Mouse (Mus musculus) limb, embryonic 12.5 days (tissue): ENCODE data around the gene Coro2b. TPM values are rescaled to one million over a fixed set of nuclear protein-coding genes. Genes with fewer than 3 reads are reported as not detected.

Experiments used
- ATAC-seq: fragments of 200-750 bp; cut with Nextera tagmentation; 2 replicates; pipeline ENCODE4 v1.8.0; 2017; ENCODE audit warnings: low read depth, moderate TSS enrichment; ENCODE audit not compliant: insufficient number of reproducible peaks, insufficient read depth, low FRiP score, low TSS enrichment
- H3K27ac ChIP-seq: fragments of 300-500 bp; sonication (generic); 2 replicates; pipeline ENCODE4 v1.5.1; 2016; ENCODE audit warnings: mild to moderate bottlenecking, moderate library complexity
- H3K27me3 ChIP-seq: fragments of 300-500 bp; sonication (generic); 2 replicates; pipeline ENCODE4 v1.6.1; 2016; ENCODE audit warnings: mild to moderate bottlenecking, moderate library complexity
- H3K36me3 ChIP-seq: fragments of 300-500 bp; sonication (generic); 2 replicates; pipeline ENCODE4 v1.6.1; 2016; ENCODE audit warnings: mild to moderate bottlenecking, moderate library complexity
- H3K4me1 ChIP-seq: fragments of 300-500 bp; sonication (generic); replicated peaks from 2 replicates; pipeline ENCODE4 v1.6.1; 2016
- H3K4me2 ChIP-seq: fragments of 300-500 bp; sonication (generic); 2 replicates; pipeline ENCODE4 v1.6.1; 2016; ENCODE audit warnings: mild to moderate bottlenecking, moderate library complexity
- H3K4me3 ChIP-seq: fragments of 300-500 bp; sonication (generic); replicated peaks from 2 replicates; pipeline ENCODE4 v1.5.1; 2016; ENCODE audit warnings: mild to moderate bottlenecking
- H3K9ac ChIP-seq: fragments of 300-500 bp; sonication (generic); replicated peaks from 2 replicates; pipeline ENCODE4 v1.6.1; 2016; ENCODE audit warnings: mild to moderate bottlenecking, moderate library complexity
- H3K9me3 ChIP-seq: fragments of 300-500 bp; sonication (generic); 2 replicates; pipeline ENCODE4 v1.6.1; 2016; ENCODE audit warnings: mild to moderate bottlenecking, moderate library complexity
- WGBS: fragments of 180-500 bp; shearing (Covaris S2); methylation state at CpG from one replicate; pipeline ENCODE4 v1.1.7; 2016; 5-methylcytosine and 5-hydroxymethylcytosine counted together
- polyA plus RNA-seq: library from polyadenylated mRNA; unstranded; fragments of >200 nt; fragmentation: Nextera tagmentation; extraction: Ambion mirVana; gene quantifications from 2 replicates; pipeline ENCODE4 v1.2.1, GENCODE M21; 2016

Coro2b gene
- polyA plus RNA-seq, 1 experiment from 2014 or later, result 8.0 TPM

DNA sequence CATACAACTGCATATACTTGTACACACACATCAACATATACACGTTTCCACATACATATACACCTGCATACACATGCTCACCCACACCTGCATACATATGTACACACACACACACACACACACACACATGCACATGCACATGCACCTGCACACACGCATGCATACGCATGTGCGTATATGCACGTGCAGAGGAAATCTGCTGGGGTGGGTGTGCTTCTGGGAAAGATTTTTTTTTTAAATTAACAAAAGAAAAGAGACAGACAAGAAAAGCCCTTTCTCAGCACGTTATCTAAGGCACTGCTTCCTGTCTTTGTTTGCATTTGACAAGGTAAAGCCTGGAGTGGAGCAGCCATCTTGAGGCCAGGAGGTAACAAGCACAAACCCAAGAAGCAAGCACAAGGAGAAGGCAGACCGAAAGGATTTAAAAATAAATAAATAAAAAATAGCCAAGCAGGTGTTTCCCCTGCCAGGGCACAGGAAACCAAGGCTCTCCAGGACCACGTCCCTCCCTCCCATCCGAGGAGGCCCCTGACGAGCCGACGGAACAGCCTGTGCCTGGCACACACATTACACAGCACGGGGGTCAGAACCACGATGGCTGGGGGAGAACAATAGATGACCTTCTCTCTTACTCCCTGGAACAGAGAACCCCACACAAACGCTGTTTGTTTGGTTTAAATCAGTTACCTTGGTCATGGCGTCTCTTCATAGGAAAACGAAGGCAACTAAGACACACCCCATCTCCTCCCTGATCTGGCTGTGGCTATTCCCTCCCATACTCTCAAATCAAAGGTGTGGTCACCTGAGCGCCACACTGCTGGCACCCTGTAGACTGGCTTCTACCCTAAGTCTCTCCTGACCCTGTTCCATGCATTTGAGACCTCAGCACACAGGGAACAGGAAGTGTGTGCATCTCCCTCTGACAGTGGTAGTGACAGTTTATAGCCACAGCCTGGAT is 39.4 kb downstream of the Coro2b start:
- 74% methylated on average over 18 of the region's 18 CpGs for WGBS
- Histone ChIP-seq H3K4me1 (no peaks in the 10 kb centered on the region), H3K9me3 (no peaks in the 10 kb centered on the region), H3K9ac (no peak overlapping the region), H3K27me3 (no peaks in the 10 kb centered on the region), H3K4me3 (no peak overlapping the region), H3K27ac (0 out of 2 replicates have a peak overlapping the region, but pooled peaks have one; percentile 8), H3K36me3 (no peaks in the 10 kb centered on the region), H3K4me2 (no peak overlapping the region)
- ATAC-seq, result no peak

DNA sequence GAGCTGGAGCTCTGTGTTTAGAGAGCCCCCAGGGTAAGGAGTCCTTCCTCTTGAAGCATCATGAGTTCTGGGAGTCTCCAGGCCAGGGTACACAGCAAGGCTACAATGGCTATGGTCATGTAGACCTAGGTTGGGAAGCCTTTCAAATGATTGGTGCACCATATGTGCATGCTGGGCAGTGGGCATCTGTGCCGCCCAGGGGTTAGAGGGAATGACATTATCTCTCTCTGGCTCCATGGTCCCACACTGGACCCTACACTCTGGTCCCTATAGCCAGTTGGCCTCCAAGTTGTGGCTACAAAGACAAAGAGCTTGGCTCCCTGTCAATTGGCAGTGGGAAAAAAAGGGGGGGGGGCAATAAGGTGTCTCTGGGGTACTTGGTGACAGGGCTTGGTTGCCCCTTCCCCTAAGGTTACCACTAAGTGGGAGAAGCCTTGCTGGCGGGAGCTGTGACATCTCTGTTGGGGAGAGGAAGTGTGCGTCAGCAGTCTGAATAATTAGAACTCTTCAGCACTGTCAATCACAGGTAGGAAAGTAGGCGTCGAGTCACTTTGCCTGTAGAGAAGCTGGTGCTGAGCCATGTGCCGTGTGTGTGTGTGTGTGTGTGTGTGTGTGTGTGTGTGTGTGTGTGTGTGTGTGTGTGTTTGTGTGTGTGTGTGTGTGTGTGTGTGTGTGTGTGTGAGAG is 44.4 kb downstream of the Coro2b start:
- Histone ChIP-seq H3K36me3 (no peaks in the 10 kb centered on the region), H3K9me3 (no peaks in the 10 kb centered on the region), H3K27me3 (no peaks in the 10 kb centered on the region), H3K9ac (no peak overlapping the region), H3K4me1 (no peaks in the 10 kb centered on the region), H3K4me3 (no peak overlapping the region), H3K4me2 (no peak overlapping the region), H3K27ac (no peak overlapping the region)
- no peak for ATAC-seq
- 80% methylated on average over 6 of the region's 6 CpGs for WGBS

DNA sequence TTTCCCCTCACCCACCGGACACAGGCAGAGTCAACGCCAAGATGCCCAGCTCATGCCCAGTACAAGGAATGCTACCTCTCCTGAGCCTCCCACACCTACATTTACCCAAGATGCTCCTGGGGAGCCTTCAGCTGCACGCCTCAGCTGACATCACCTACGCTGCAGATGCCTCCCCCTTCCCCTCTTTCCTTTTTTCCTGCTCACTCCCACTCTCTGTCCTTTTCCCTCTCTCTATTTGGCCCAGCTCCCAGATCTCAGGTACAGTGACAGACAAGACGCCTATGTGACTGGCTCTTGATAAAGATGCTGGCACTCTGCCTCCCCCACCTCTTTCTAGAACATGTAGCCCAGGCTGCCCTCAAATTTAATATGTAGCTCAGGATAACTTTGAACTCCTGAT is 45.2 kb downstream of the Coro2b start:
- H3K27ac ChIP-seq, result no peak overlapping the region
- no peaks in the 10 kb centered on the region for H3K36me3 ChIP-seq
- no peak overlapping the region for H3K4me2 ChIP-seq
- no peaks in the 10 kb centered on the region for H3K4me1 ChIP-seq
- H3K27me3 ChIP-seq, result no peaks in the 10 kb centered on the region
- no peak overlapping the region for H3K4me3 ChIP-seq
- H3K9ac ChIP-seq, result no peak overlapping the region
- WGBS, result 84% methylated on average over 5 of the region's 5 CpGs
- H3K9me3 ChIP-seq, result no peaks in the 10 kb centered on the region
- ATAC-seq, result no peak

DNA sequence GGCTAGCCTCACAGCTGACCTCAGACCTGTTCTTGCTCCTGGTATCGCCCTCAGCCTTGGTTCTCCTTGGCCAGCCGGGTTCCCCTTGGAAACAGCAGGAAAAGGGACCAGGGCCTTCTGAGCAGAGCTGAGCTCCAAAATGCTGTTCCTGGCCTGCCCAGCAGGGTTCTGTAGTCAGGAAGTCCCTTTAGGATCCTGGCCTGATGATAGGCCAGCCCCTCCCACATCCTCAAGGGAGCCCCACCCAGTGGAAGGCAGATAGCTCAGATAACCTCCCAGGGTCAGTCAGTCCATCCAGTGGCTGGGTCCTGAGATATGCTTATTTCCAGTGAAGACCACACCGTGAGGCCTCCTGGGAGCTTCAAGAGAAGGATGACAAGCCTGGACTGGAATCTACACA is 45.7 kb downstream of the Coro2b start:
- Histone ChIP-seq H3K27me3 (no peaks in the 10 kb centered on the region), H3K9me3 (no peaks in the 10 kb centered on the region), H3K4me2 (no peak overlapping the region), H3K4me1 (no peaks in the 10 kb centered on the region), H3K27ac (no peak overlapping the region), H3K4me3 (no peak overlapping the region), H3K9ac (no peak overlapping the region), H3K36me3 (no peaks in the 10 kb centered on the region)
- WGBS, result 42% methylated on average over 3 of the region's 3 CpGs
- ATAC-seq, result no peak

DNA sequence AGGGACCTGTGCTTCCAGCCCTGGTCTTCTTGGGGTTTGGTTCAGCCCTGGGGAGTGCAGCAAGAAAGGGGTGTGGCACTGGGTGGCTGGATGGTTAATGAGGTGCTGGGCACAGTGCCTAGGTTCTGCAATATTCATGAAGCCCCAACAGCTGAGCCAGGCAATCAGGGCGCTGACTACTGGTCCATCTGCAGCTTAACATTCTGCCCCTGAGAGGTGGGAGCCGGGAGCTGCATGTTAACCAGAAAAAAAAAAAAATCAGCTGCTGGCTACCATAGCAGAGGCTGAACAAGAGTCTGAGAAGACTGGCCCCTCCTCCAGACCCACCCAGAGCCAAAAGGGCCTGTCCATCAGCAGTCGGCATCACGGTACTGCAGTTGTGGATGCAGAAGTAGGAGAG is 52.7 kb downstream of the Coro2b start:
- Histone ChIP-seq H3K9ac (no peak overlapping the region), H3K4me1 (0 out of 2 replicates have a peak, but pooled peaks cover 1% of the 10 kb centered on the region), H3K9me3 (no peaks in the 10 kb centered on the region), H3K4me2 (no peak overlapping the region), H3K4me3 (no peak overlapping the region), H3K27me3 (no peaks in the 10 kb centered on the region), H3K36me3 (no peaks in the 10 kb centered on the region), H3K27ac (no peak overlapping the region)
- no peak for ATAC-seq
- WGBS, result 51% methylated on average over 4 of the region's 4 CpGs

DNA sequence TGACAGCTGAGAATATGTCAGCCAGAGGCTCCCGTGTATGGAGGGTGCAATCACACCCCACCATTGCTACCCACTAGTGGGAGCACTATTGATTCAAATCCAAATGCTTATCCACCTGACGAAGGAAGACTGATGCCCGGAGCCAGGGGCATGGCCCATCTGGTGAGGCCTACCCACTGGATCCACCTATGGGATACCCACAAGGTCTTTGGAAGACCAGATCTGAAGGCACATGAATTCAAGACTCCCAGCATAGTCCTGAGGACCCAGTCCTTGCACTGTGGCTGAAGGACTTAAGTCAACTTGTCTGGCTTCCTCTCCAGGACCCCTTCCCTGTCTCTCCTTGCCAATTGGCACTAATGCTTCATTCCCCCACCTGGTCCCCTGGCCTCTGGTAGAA is 54.1 kb downstream of the Coro2b start:
- no peak for ATAC-seq
- no peak overlapping the region for H3K4me2 ChIP-seq
- no peaks in the 10 kb centered on the region for H3K27me3 ChIP-seq
- 83% methylated on average over 3 of the region's 3 CpGs for WGBS
- H3K4me1 ChIP-seq, result 0 out of 2 replicates have a peak, but pooled peaks cover 3% of the 10 kb centered on the region
- H3K9ac ChIP-seq, result no peak overlapping the region
- H3K27ac ChIP-seq, result no peak overlapping the region
- no peaks in the 10 kb centered on the region for H3K36me3 ChIP-seq
- no peak overlapping the region for H3K4me3 ChIP-seq
- no peaks in the 10 kb centered on the region for H3K9me3 ChIP-seq

DNA sequence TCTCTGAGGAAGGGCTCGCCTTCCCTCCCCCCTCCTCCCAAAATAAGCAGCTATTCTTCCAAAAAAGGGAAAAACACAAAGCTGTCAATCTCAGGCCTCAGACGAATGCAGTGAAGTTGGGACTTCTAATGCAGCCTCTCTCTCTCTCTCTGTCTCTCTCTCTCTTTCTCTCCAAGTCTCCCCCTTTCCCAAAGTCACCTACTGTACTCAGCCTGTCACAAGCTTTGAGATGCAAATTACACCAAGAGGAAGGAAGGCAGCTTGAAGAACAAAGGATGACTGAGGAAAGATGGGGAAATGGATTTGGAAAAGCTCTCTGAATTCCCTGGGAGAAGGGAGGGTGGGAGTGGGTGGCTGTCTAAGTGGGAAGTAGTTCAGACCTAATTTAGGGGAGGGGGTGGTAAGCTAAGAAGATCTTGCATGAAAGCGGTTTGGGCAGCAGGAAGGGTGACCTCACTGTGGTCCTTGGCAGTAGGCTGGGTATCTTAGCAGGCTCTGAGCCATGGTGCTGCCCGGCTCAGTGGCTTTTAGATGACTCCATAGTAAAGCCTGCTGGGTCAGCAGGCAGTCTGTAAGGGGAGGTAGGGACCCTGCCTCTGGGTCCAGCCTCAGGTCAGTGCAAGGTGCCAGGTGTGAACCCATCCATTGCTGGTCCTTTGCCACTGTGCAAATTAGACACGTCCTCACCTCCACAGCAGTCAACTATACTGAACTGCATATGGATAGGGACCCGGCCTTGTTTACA is 55.8 kb downstream of the Coro2b start:
- Histone ChIP-seq H3K36me3 (no peaks in the 10 kb centered on the region), H3K9me3 (no peaks in the 10 kb centered on the region), H3K4me2 (no peak overlapping the region), H3K27me3 (no peaks in the 10 kb centered on the region), H3K4me3 (no peak overlapping the region), H3K9ac (no peak overlapping the region), H3K27ac (no peak overlapping the region), H3K4me1 (peaks cover 11% of the 10 kb centered on the region; the same call in 1 of the 2 replicates)
- no peak for ATAC-seq
- WGBS, result 48% methylated on average over 6 of the region's 6 CpGs

DNA sequence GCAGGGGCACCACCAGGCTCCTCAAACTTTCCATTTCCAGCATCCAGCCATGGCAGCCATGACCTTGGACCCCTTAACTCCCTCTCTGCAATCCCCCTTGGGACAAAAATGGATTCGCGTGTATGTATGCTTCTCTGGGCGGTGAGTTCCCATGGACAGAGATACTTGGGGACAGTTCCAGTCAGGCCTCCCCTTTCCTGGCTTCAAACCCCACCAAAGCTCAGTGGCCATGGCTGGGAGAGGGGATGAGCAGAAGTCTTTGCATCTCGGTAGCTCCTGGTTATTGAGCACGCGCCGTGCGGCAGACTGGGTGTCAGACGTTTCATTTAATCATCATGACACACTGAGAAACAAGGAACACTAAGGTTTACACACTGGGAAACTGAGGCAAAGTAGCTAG is 56.7 kb downstream of the Coro2b start:
- WGBS, result 91% methylated on average over 9 of the region's 9 CpGs
- peaks cover 11% of the 10 kb centered on the region; the same call in 1 of the 2 replicates for H3K4me1 ChIP-seq

DNA sequence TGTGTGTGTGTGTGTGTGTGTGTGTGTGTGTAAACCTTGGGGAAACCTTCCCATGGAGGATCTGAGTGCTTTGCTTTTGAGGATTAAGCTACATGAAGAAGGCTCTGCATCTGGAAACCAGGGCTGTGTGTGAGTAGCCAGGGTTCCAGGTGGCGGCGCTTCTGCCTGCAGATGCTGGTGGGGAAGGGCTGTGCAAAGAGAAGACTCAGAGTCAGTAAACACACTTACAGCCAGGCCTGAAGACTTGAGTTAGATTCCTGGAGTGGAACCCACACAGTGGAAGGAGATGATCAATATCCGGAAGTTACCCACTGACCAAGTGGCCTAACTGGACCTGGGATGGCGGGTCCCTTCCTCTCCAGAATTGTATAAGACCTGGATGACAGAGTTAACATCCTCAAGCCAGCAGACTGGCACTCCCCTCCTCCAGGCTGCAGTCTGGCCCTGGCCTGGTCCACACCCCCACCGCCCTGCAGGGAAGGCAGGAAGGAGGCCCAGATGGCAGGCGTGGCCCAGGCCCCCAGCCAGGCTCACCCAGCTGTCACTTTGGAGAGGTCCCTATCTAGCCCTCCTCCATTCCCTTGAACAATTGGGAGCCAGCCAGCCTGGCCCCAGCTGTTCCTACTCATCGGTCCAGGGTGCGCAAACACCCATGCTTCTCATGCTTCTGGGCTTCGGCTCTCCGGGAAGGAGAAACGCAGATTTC is 59.9 kb downstream of the Coro2b start:
- H3K9ac ChIP-seq, result no peak overlapping the region
- 0 out of 2 replicates have a peak overlapping the region, but pooled peaks have one; percentile 41 for H3K27ac ChIP-seq
- no peak overlapping the region for H3K4me2 ChIP-seq

More for the DNA sequence above, 56.7 kb downstream of the Coro2b start:
- no peak overlapping the region for H3K4me2 ChIP-seq
- no peaks in the 10 kb centered on the region for H3K36me3 ChIP-seq
- no peak overlapping the region for H3K4me3 ChIP-seq
- ATAC-seq, result no peak
- H3K27me3 ChIP-seq, result no peaks in the 10 kb centered on the region
- no peak overlapping the region for H3K9ac ChIP-seq
- no peak overlapping the region for H3K27ac ChIP-seq
- H3K9me3 ChIP-seq, result no peaks in the 10 kb centered on the region

DNA sequence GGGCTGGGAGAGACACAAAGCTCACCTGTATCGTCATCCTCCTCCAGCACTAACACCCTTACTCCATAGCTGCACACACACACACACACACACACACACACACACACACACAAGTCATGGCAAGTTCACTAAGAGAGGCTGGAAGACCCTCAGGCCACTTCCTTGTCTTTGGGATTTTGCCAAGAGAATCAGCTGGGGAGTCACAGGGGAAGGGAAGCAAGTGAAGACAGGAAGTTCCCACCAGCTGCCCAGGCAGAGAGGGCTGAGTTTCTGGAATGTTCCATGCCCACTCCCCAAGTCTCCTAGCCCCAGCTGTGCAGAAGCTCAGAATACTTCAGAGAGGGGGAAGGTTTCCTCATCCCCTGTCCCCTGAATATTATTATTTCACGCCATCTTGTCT is 62.6 kb downstream of the Coro2b start:
- no peak for ATAC-seq
- H3K36me3 ChIP-seq, result no peaks in the 10 kb centered on the region
- no peak overlapping the region for H3K27ac ChIP-seq
- H3K9me3 ChIP-seq, result no peaks in the 10 kb centered on the region
- no peak overlapping the region for H3K4me3 ChIP-seq
- 90% methylated on average over 2 of the region's 2 CpGs for WGBS
- H3K4me2 ChIP-seq, result no peak overlapping the region
- no peaks in the 10 kb centered on the region for H3K27me3 ChIP-seq
- H3K4me1 ChIP-seq, result peaks cover 14% of the 10 kb centered on the region
- H3K9ac ChIP-seq, result no peak overlapping the region

More for the DNA sequence above, 59.9 kb downstream of the Coro2b start:
- H3K27me3 ChIP-seq, result no peaks in the 10 kb centered on the region
- H3K9me3 ChIP-seq, result no peaks in the 10 kb centered on the region
- H3K4me3 ChIP-seq, result no peak overlapping the region
- H3K36me3 ChIP-seq, result no peaks in the 10 kb centered on the region
- ATAC-seq, result no peak
- H3K4me1 ChIP-seq, result peaks cover 11% of the 10 kb centered on the region; the same call in 1 of the 2 replicates
- WGBS, result 57% methylated on average over 11 of the region's 11 CpGs
